Mouse (Mus musculus) MEL (cell line): ENCODE measurements around the gene Ror1.

ENCODE experiments used
- CHD1 ChIP-seq: IDR thresholded peaks from 2 replicates; pipeline ENCODE4 v1.6.1; 2012; ENCODE audit warnings: low read depth, mild to moderate bottlenecking, inconsistent platforms, low read length, improper control_type of control experiment
- CTCF ChIP-seq, 3 experiments: IDR thresholded peaks in 2 of 3; conservative IDR thresholded peaks in 1 of 3; 2 replicates each; pipeline ENCODE4 v1.5.1; 2011 to 2012; ENCODE audit warnings: low read length in 3 of 3, low read depth in 2 of 3, mild to moderate bottlenecking in 2 of 3, improper control_type of control experiment in 1 of 3, inconsistent platforms in 1 of 3, mixed read lengths in 1 of 3, moderate library complexity in 1 of 3; ENCODE audit not compliant: control insufficient read depth in 1 of 3, insufficient read depth in 1 of 3, poor library complexity in 1 of 3, severe bottlenecking in 1 of 3
- EP300 ChIP-seq, 2 experiments: IDR thresholded peaks; 2 replicates each; pipeline ENCODE4 v1.6.1; 2011; ENCODE audit warnings: improper control_type of control experiment in 2 of 2, low read length in 2 of 2, low read depth in 1 of 2, mild to moderate bottlenecking in 1 of 2
- HCFC1 ChIP-seq: IDR thresholded peaks from 2 replicates; pipeline ENCODE4 v1.6.1; 2012; ENCODE audit warnings: low read depth, mild to moderate bottlenecking, inconsistent platforms, low read length, improper control_type of control experiment, moderate library complexity
- MAZ ChIP-seq: IDR thresholded peaks from 2 replicates; pipeline ENCODE4 v1.6.1; 2012; ENCODE audit warnings: low read depth, mild to moderate bottlenecking, inconsistent platforms, low read length, improper control_type of control experiment
- NELFE ChIP-seq: IDR thresholded peaks from 2 replicates; pipeline ENCODE4 v1.6.1; 2011; ENCODE audit warnings: low read depth, low read length, improper control_type of control experiment
- NRF1 ChIP-seq: IDR thresholded peaks from 2 replicates; pipeline ENCODE4 v1.6.1; 2014; ENCODE audit warnings: low read depth, mild to moderate bottlenecking, inconsistent platforms, low read length, improper control_type of control experiment, moderate library complexity; ENCODE audit not compliant: poor library complexity, insufficient read depth, severe bottlenecking
- POLR2A ChIP-seq, 2 experiments: IDR thresholded peaks; 2 replicates each; pipeline ENCODE4 v1.6.1; 2011 to 2012; ENCODE audit warnings: low read length in 2 of 2, mild to moderate bottlenecking in 2 of 2, control low read depth in 1 of 2, improper control_type of control experiment in 1 of 2, low read depth in 1 of 2, moderate library complexity in 1 of 2; ENCODE audit not compliant: control insufficient read depth in 1 of 2, insufficient read depth in 1 of 2, poor library complexity in 1 of 2
- TCF12 ChIP-seq: IDR thresholded peaks from 2 replicates; pipeline ENCODE4 v1.6.1; 2014; ENCODE audit warnings: low read depth, mild to moderate bottlenecking, inconsistent platforms, low read length, improper control_type of control experiment, moderate library complexity
- USF1 ChIP-seq: IDR thresholded peaks from 2 replicates; pipeline ENCODE4 v1.6.1; 2014; ENCODE audit warnings: low read depth, mild to moderate bottlenecking, inconsistent platforms, low read length, improper control_type of control experiment, moderate library complexity
- USF2 ChIP-seq, 2 experiments: IDR thresholded peaks; 2 replicates each; pipeline ENCODE4 v1.6.1; 2011 to 2012; ENCODE audit warnings: improper control_type of control experiment in 2 of 2, low read length in 2 of 2, borderline replicate concordance in 1 of 2, inconsistent platforms in 1 of 2, low read depth in 1 of 2, mild to moderate bottlenecking in 1 of 2; ENCODE audit not compliant: insufficient read depth in 1 of 2

GRCm38 (mm10) chr4:100411841-100412539, 316.4 kb downstream of the Ror1 start:
- TF ChIP-seq EP300 (IDR thresholded peaks at IDR 0.05; ENCODE audit: low read depth in 1 of 2, low read length in 2 of 2) (no peak), CTCF (IDR thresholded peaks at IDR 0.05 in 2 of 3, conservative IDR thresholded peaks at IDR 0.05 in 1 of 3; ENCODE audit: control insufficient read depth in 1 of 3, insufficient read depth in 1 of 3, low read depth in 2 of 3, low read length in 3 of 3, poor library complexity in 1 of 3, severe bottlenecking in 1 of 3) (no peak), NRF1 (no peak), NELFE (no peak), USF2 (IDR thresholded peaks at IDR 0.05; ENCODE audit: borderline replicate concordance in 1 of 2, insufficient read depth in 1 of 2, low read depth in 1 of 2, low read length in 2 of 2) (no peak), HCFC1 (no peak), POLR2A (IDR thresholded peaks at IDR 0.05; ENCODE audit: control insufficient read depth in 1 of 2, insufficient read depth in 1 of 2, low read depth in 1 of 2, low read length in 2 of 2, poor library complexity in 1 of 2) (no peak), MAZ (no peak), CHD1 (no peak), USF1 (no peak), TCF12 (no peak)
